Mouse (Mus musculus) Muller cell, postnatal 12 days (primary cell): Measurements from ENCODE around the gene Tcl1.
"Not testable (repeated sequence)": the region's sequence is repeated elsewhere in the genome, so short reads cannot be mapped to it uniquely, and the experiment has no call there.

ENCODE experiments used
- DNase-seq: peaks from one replicate; pipeline ENCODE4 v3.0.0-alpha.2; 2015; ENCODE audit errors: inconsistent ontology term

Gene Tcl1

DNA sequence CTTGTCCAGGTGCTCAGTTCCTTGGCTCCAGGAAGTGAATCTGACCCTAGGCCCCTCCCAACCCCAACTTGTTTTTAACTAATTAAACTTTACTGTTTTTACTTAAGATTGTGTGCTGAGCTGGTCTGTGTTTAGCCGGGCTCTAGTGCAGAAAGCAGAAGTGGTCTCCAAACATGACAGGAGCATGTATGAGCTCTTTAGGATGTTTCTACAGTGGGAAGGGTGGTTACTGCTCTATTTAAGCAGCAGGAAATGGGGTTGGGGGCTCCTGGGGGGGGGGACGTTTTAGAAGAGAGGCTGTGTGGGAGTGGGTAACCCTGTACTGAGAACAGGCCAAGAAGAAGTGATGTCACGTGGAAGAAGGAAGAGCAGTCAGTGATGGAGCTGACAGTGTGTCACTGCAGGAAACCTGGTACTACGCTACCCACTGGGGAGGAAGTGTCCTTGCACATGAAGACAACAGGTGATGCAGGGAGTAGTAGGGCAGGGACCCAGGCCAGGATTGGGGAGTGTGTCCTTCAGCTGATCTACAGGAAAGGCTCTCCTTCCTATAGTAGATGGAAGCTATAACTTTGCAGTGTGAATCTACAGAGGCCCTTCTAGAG lies 41.5 kb downstream of the Tcl1 start:
- not testable (repeated sequence) for DNase-seq

DNA sequence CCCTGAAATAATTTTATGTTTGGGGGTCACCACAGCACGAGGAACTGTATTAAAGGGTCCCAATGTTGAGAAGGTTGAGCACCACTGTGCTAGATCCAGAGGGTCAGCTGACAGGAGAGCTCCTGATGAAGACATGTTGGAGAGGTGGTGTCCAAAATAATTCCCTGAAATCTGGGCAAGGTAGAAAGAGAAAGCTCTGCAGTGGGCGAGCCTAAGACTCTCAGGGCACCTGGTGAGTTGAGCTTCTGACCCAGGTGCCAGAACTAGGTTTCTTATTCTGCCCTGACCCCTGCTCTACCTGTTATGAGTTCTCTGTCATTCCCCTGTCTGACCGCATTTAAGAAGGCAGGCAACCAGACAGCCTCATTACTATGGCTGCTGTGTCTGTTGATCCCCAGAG lies 46.5 kb downstream of the Tcl1 start, which contains the start of gene Tcl1b5:
Gene Tcl1b5, plus strand, starts transcription at position 301 of the 400 bp plus-strand sequence.
- DNase-seq: not testable (repeated sequence)

DNA sequence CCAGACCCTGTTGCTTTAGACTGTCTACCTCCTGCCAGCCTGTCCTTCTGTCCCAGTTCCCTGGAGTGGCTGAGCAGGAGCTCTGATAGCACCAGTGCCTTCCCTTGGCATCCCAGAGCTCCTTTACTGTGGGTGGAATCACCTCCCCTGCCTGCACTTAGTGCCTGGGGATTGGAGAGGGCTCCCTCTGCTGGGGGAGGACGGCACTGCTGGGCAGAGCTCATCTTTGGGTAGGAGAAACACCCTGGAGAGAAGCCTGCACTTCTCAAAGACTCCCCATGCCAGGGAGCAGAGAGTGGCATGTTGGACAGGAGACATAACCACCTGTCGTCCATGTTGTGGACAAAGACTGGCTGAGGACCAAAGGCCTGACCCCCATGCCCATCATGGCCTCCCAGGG lies 48.3 kb downstream of the Tcl1 start:
- not testable (repeated sequence) for DNase-seq

DNA sequence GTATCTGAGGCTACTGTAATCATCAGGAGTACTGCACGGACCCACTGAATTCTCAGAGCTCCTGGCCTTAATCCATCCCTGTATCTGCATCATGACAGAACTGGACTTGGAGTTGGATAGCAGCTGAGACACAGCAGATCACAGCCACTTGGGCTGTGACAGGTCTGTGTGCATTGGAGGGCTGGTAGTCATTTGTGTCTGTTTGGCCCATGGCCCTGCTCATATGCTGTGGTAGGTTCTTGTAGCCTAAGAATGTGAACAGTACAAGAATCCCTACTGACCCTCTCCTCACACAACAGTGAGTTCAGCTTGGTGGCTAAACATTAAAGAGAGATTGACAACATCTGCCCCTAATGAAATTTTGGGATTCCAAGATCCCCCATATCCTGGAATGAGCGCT lies 49.2 kb downstream of the Tcl1 start:
- DNase-seq: no peak
